Mouse (Mus musculus) frontal cortex, postnatal 10 days (tissue): ENCODE results near the gene Cib2.
A peak's percentile ranks its signal among the peaks of the same experiment; 100 is the strongest.
"Not testable (repeated sequence)": the region's sequence is repeated elsewhere in the genome, so short reads cannot be mapped to it uniquely, and the experiment has no call there.

Source experiments
- DNase-seq, 2 experiments: peaks; one replicate each; pipeline ENCODE4 v3.0.0; 2022; ENCODE audit warnings: low spot score in 2 of 2, mixed read lengths in 1 of 2

The Cib2 gene

DNA sequence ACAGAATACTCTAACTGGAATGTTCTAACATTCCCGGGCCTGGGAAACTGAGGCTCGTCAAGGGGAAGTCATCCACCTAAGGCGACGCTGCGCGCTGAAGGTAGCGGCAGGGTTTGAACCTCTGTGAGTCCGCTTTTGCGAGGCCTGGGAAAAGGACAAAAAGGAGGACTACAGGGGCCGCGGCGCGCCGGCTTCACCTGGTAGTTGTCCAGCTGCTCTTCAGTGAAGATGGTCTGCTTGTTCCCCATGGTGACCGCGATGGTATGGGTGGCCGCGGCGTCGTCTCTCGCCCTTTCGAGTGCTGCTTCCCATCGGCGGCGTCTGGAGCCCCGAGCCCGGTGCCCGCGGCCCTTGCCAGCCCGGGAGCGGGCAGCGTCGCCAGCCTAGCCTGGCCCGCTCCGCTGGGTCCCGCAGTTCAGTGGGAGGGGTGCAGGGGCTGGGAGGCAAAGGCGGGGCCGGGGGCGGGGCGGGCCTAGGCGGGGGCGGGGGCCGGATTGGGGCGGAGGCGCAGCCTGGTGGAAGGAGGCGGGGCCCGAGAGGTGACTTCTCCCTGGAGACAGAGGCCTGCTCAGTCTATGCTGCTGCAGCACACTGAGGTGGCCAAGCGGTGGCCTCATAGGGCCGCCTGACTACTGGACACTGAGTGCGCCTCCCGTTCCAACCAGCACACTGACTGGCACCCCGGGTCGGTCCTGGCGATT lies at the start of gene Cib2:
Cib2 (minus strand) TSS at position 448 of the 701 bp plus-strand sequence.
- peak; percentile 61 to 75 for DNase-seq

DNA sequence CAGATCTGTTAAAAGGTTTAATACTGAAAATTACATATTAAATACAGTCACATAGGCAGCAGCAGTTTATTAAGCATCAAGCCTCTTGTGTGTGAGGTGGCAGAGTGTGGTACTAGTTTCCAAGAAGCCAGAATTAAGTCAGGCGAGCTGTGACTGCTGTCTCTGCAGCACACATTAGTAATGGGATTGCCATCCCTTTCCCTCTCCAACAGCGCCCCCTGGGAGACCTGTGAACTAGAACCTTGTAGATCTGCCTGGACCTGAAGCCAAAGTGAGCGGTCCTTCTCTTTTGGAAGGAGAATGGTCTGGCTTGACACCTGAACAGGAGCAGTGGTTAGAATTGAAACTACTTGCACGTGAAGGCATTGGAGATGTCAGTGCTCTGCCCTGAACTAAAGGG lies 44.9 kb upstream of the Cib2 start:
- peak in 1 of 2 experiments; percentile 32 for DNase-seq

- DNase-seq: no peak
Measured at GRCm38 (mm10) chr9:54604131-54604654, 44.2 kb upstream of the Cib2 start.

DNA sequence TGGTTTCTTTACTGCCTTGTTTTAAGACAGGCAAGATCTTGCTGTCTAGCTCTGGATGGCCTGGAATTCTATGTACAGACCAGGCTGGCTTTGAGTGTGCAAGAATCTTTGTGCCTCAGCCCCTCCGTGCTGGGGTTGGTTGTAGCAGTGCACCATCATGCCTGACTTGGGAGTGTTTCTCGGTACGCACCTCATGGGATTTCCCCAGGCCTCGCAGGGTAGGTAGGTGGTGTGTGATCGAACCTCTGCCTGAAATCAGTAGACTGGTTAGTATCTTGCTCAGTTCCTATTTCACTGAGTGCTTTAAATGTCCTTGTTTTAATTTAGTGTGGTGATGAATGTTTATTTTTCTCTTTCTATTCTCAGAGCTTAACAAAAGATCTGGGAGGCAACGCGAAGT lies 42.9 kb upstream of the Cib2 start:
- DNase-seq: no peak

- no peak for DNase-seq
Measured at GRCm38 (mm10) chr9:54602386-54602785, 42.4 kb upstream of the Cib2 start.

- DNase-seq: no peak
Measured at GRCm38 (mm10) chr9:54596752-54597465, 36.9 kb upstream of the Cib2 start.

GRCm38 (mm10) chr9:54593652-54594051 lies 33.6 kb upstream of the Cib2 start:
- DNase-seq: not testable (repeated sequence)

GRCm38 (mm10) chr9:54587863-54588262 lies 27.8 kb upstream of the Cib2 start:
- no peak for DNase-seq

DNA sequence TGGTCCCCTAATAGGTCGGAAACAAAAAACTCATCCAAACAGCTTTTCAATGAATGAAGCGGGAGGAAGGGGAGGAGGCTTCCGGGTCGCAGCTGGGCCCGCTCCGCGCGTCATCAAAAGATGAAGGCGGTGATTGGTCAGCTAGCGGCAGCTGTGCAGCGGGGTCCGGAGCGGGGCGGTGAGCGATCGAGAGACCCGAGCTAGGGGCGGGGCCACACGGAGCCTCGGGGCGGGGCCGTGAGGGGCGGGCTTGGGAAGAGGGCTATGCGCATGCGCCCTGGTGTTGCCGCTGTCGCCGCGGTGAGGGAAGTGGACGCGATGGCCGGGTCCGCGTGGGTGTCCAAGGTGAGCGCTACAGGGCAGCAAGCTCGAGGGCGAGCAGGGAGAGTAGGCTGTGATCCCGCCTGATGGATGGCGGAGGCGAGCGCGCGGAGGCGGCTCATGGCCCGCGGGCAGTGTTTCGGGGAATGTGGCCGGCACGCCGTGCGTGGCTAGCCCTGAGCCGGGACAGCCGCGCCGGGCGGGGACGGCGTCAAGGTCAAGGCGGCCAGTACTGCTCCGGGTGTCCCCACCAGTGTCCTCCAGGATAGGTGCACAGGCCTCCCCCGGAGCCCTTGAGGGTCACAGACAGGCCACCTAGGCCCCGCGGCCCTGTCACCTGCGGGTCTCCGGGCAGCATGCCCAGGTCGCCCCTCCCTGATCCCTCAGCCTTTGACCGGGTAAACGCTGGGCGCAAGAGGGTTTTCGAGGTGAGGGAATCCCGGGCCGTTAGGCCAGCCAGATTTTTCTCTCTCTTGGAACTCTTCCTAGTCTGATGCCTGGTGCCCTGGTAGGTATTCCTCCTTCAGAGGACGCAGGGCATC lies 26.4 kb upstream of the Cib2 start, which contains the start of gene Idh3a:
Idh3a (plus strand) TSS at position 136 of the 863 bp plus-strand sequence.
- DNase-seq: peak; percentile 98 to 99

DNA sequence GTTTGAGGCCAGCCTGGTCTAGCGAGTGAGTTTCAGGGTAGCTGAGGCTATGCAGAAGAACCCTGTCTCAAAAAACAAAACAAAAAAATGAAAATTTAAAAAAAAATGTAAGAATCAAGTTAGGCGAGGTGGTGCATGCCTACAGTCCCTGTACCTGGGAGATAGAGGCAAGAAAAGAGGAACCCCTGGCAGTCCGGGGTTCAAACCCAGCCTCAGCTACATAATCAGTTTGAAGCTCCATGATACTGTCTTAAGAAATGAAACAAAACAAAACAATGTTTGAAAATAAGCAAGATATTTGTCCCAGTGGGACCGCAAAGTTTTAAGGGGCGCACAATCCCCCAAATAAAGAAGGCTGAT lies 25.8 kb upstream of the Cib2 start:
- DNase-seq: no peak

DNA sequence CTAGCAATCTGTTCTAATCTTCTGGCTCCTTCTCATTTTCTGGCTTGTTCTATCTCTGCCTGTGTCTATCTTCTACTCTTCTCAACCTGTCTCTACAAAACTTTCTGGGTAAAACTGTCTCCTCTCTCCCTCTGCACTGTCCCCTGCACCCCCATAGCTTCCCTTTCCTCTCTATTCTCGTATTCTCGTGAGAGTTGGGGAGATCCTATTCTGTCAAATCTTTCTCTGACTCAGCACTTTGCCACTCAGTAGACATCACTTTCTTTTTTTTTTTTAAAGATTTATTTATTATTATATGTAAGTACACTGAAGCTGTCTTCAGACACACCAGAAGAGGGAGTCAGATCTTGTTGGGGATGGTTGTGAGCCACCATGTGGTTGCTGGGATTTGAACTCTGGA lies 24.1 kb upstream of the Cib2 start:
- DNase-seq: not testable (repeated sequence)

DNA sequence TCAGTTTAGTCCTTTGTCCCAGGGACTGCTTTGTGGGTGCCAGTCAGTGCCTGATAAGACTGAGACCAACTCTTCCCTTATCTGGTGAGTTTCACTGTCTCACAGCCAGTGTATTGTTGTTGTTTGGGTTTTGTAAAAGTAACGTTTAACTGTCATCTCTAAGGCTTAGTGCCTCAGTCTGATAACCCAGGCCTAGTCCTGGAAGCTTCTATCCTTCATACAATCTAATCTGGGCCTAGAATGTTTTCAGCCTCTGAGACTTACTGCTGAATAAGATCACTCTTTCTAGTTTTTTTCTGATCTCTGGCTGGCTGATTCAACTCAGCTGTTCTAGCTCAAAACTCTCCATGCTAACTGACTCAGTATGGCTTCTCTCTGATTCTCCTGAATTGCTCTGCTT lies 23.7 kb upstream of the Cib2 start:
- no peak for DNase-seq

DNA sequence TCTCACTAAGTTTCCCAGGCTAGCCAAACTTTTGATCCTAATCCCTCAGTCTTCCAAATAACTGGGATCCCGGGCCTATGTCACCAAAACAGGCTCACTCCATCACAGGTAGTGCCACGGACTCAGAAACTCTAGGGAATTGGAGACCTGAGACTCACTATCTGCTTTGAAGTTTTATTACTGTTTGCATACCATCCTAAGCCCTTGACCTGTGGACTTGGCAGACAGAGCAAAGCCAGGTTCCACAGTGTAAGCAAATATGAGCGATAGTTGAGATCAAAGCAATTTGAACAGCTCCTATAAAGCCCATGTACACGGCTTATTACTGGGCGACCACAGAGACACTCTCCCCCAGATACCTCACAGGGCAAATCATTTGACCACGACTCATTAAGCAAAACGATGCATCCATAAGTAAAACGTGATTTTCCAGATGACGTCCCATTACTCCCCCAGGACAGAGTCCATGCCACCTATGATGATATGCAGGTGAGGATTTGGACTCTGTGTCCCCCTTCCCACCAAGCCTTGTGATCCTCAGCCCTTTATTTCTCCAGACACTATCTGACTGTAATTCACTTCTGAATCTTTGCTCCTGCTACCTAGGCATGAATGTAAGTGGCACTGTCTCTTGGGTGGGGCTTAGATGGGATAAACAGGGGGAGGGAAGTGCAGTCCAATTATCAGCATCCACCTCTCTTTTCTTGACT lies 11.3 kb upstream of the Cib2 start:
- DNase-seq: no peak

GRCm38 (mm10) chr9:54568732-54569131 lies 8.7 kb upstream of the Cib2 start:
- DNase-seq: no peak

DNA sequence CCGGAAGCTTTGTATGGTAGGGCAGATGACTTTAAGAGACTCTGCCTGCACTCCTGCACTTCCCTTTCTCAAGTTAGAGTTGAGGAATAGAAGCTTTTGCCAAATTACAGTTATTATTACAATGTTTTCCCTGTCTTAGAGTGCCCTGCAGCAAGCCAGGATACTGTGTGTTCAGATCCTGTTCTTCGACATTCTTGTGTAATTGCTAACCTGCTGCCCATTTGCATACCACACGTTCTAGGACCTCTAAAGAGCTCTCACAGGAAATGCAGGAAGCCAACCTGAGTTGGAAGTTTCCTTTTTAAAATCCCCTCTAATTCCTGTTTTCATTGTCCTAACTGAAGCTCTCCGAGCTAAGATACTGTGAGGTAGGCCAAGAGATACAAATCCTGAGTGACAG lies 6.9 kb upstream of the Cib2 start:
- DNase-seq: no peak

GRCm38 (mm10) chr9:54560831-54561601 lies 998 bp upstream of the Cib2 start:
- DNase-seq: no peak

GRCm38 (mm10) chr9:54558731-54559130 lies 1.3 kb downstream of the Cib2 start:
- no peak for DNase-seq

- no peak for DNase-seq
Measured at GRCm38 (mm10) chr9:54555044-54555443, 5.0 kb downstream of the Cib2 start.

DNA sequence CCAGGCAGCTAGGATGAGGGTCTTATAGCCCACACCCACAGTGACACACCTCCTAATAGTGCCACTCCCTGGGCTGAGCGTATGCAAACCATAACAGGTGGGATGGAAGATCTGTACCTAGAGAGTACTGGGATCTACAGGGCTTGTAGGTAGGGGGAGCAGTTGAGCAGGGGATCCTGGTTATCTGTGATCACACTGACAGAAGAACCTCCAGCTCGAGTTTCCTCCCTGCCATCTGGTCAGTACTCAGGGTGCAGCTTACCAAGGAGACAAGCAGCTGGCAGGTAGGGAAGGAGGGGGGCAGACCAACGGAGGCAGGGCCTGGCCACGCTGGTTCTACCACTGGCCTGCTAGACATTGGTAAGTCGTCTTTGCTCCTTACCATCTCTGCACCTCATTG lies 7.6 kb downstream of the Cib2 start:
- no peak for DNase-seq

- DNase-seq: no peak
Measured at GRCm38 (mm10) chr9:54549433-54549832, 10.6 kb downstream of the Cib2 start.

- peak in 1 of 2 experiments; percentile 35 for DNase-seq
Measured at GRCm38 (mm10) chr9:54547536-54547935, 12.5 kb downstream of the Cib2 start.
